Mouse (Mus musculus) kidney, postnatal 0 days (tissue): Measurements from ENCODE around the gene Tet3. TPM values are rescaled to one million over a fixed set of nuclear protein-coding genes. Genes with fewer than 3 reads are reported as not detected.

Experiments
- ATAC-seq: fragments of 200-750 bp; cut with Nextera tagmentation; replicated peaks from 2 replicates; pipeline ENCODE4 v1.8.0; 2017; ENCODE audit warnings: low read depth, moderate number of reproducible peaks, moderate TSS enrichment, moderate library complexity; ENCODE audit not compliant: low FRiP score
- DNase-seq: peaks from one replicate; pipeline ENCODE4 v3.0.0-alpha.2; 2016; ENCODE audit warnings: low spot score
- H3K27ac ChIP-seq: fragments of 300-500 bp; sonication (generic); 2 replicates; pipeline ENCODE4 v1.5.1; 2014; ENCODE audit warnings: mild to moderate bottlenecking
- H3K27me3 ChIP-seq: fragments of 300-500 bp; sonication (generic); 2 replicates; pipeline ENCODE4 v1.6.1; 2014; ENCODE audit warnings: low read length, mixed read lengths; ENCODE audit not compliant: insufficient read depth
- H3K36me3 ChIP-seq: fragments of 300-500 bp; sonication (generic); 2 replicates; pipeline ENCODE4 v1.6.1; 2014; ENCODE audit warnings: low read length, mixed read lengths; ENCODE audit not compliant: insufficient read depth
- H3K4me1 ChIP-seq: fragments of 300-500 bp; sonication (generic); replicated peaks from 2 replicates; pipeline ENCODE4 v1.6.1; 2014; ENCODE audit warnings: antibody characterized with exemption, low read length, mixed read lengths; ENCODE audit not compliant: insufficient read depth
- H3K4me2 ChIP-seq: fragments of 300-500 bp; sonication (generic); 2 replicates; pipeline ENCODE4 v1.6.1; 2014; ENCODE audit warnings: mild to moderate bottlenecking, low read length, moderate library complexity, mixed read lengths
- H3K4me3 ChIP-seq: fragments of 300-500 bp; sonication (generic); replicated peaks from 2 replicates; pipeline ENCODE4 v1.5.1; 2014; ENCODE audit warnings: low read depth, low read length
- H3K9ac ChIP-seq: fragments of 300-500 bp; sonication (generic); 2 replicates; pipeline ENCODE4 v1.6.1; 2014; ENCODE audit warnings: low read depth, low read length
- H3K9me3 ChIP-seq: fragments of 300-500 bp; sonication (generic); replicated peaks from 2 replicates; pipeline ENCODE4 v1.6.1; 2016; ENCODE audit warnings: low read length, inconsistent platforms, mixed read lengths
- CTCF ChIP-seq: IDR thresholded peaks from 2 replicates; pipeline ENCODE4 v1.5.1; 2016; ENCODE audit warnings: antibody characterized with exemption, low read depth, mild to moderate bottlenecking, moderate library complexity
- WGBS: fragments of 180-500 bp; shearing (Covaris S2); extraction: QIAGEN DNeasy Blood & Tissue Kit; methylation state at CpG from one replicate; pipeline ENCODE4 v1.1.7; 2014; 5-methylcytosine and 5-hydroxymethylcytosine counted together
- polyA plus RNA-seq: library from polyadenylated mRNA; unstranded; fragments of >200 nt; fragmentation: Nextera tagmentation; extraction: Ambion mirVana; gene quantifications from 2 replicates; pipeline ENCODE4 v1.2.1, GENCODE M21; 2015

The Tet3 gene
- polyA plus RNA-seq, 1 experiment from 2014 or later: 32.3 TPM

GRCm38 (mm10) chr6:83453706-83454105 is 5.2 kb downstream of the Tet3 start:
- no peak overlapping the region for H3K27ac ChIP-seq
- no peak for ATAC-seq
- no peak for TF ChIP-seq CTCF
- peak overlapping the region; percentile 83 for H3K4me2 ChIP-seq
- WGBS: 26% methylated on average over 11 of the region's 11 CpGs
- no peaks in the 10 kb centered on the region for H3K27me3 ChIP-seq
- H3K9ac ChIP-seq: peak overlapping the region; percentile 37; the same call in 1 of the 2 replicates
- H3K9me3 ChIP-seq: no peaks in the 10 kb centered on the region
- DNase-seq: peak; percentile 59
- no peak overlapping the region for H3K4me3 ChIP-seq
- no peaks in the 10 kb centered on the region for H3K36me3 ChIP-seq
- peaks cover 59% of the 10 kb centered on the region for H3K4me1 ChIP-seq

GRCm38 (mm10) chr6:83450451-83451303 is 8.2 kb downstream of the Tet3 start:
- peak overlapping the region; percentile 15; the same call in 1 of the 2 replicates for H3K27ac ChIP-seq
- H3K9me3 ChIP-seq: no peaks in the 10 kb centered on the region
- no peak overlapping the region for H3K4me3 ChIP-seq
- no peak for DNase-seq
- TF ChIP-seq CTCF: no peak
- ATAC-seq: no peak
- H3K4me2 ChIP-seq: peak overlapping the region; percentile 28
- no peak overlapping the region for H3K9ac ChIP-seq
- no peaks in the 10 kb centered on the region for H3K27me3 ChIP-seq
- H3K4me1 ChIP-seq: peaks cover 60% of the 10 kb centered on the region
- H3K36me3 ChIP-seq: no peaks in the 10 kb centered on the region
- 23% methylated on average over 9 of the region's 9 CpGs for WGBS

- no peaks in the 10 kb centered on the region for H3K27me3 ChIP-seq
- peaks cover 60% of the 10 kb centered on the region for H3K4me1 ChIP-seq
- no peak for TF ChIP-seq CTCF
- H3K9me3 ChIP-seq: no peaks in the 10 kb centered on the region
- 0 out of 2 replicates have a peak overlapping the region, but pooled peaks have one; percentile 6 for H3K27ac ChIP-seq
- ATAC-seq (no peak), DNase-seq (no peak)
- H3K36me3 ChIP-seq: no peaks in the 10 kb centered on the region
- WGBS: 27% methylated on average over 3 of the region's 3 CpGs
- H3K9ac ChIP-seq: no peak overlapping the region
- no peak overlapping the region for H3K4me2 ChIP-seq
- H3K4me3 ChIP-seq: no peak overlapping the region
Measured at GRCm38 (mm10) chr6:83449440-83449839, 9.4 kb downstream of the Tet3 start.

GRCm38 (mm10) chr6:83448911-83449310 is 10.0 kb downstream of the Tet3 start:
- Histone ChIP-seq H3K36me3 (no peaks in the 10 kb centered on the region), H3K9ac (no peak overlapping the region), H3K9me3 (no peaks in the 10 kb centered on the region), H3K4me1 (peaks cover 60% of the 10 kb centered on the region), H3K4me2 (no peak overlapping the region), H3K27ac (0 out of 2 replicates have a peak overlapping the region, but pooled peaks have one; percentile 6), H3K4me3 (no peak overlapping the region), H3K27me3 (no peaks in the 10 kb centered on the region)
- DNase-seq: no peak
- WGBS: 70% methylated on average over 4 of the region's 4 CpGs
- ATAC-seq: no peak
- TF ChIP-seq CTCF: no peak

- Histone ChIP-seq H3K27me3 (no peaks in the 10 kb centered on the region), H3K36me3 (no peaks in the 10 kb centered on the region), H3K9me3 (no peaks in the 10 kb centered on the region), H3K27ac (no peak overlapping the region), H3K4me2 (no peak overlapping the region), H3K4me1 (peaks cover 61% of the 10 kb centered on the region), H3K9ac (no peak overlapping the region), H3K4me3 (no peak overlapping the region)
- no peak for ATAC-seq
- no peak for TF ChIP-seq CTCF
- WGBS: 60% methylated on average over 7 of the region's 7 CpGs
- no peak for DNase-seq
Measured at GRCm38 (mm10) chr6:83447031-83447430, 11.9 kb downstream of the Tet3 start.

GRCm38 (mm10) chr6:83445796-83446195 is 13.1 kb downstream of the Tet3 start:
- DNase-seq (no peak), ATAC-seq (no peak)
- H3K27me3 ChIP-seq: no peaks in the 10 kb centered on the region
- no peak overlapping the region for H3K4me2 ChIP-seq
- H3K9ac ChIP-seq: no peak overlapping the region
- H3K4me1 ChIP-seq: peaks cover 48% of the 10 kb centered on the region
- no peaks in the 10 kb centered on the region for H3K36me3 ChIP-seq
- 49% methylated on average over 2 of the region's 2 CpGs for WGBS
- no peak overlapping the region for H3K4me3 ChIP-seq
- no peak for TF ChIP-seq CTCF
- no peaks in the 10 kb centered on the region for H3K9me3 ChIP-seq
- H3K27ac ChIP-seq: peak overlapping the region; percentile 10; the same call in 1 of the 2 replicates
